Comparison of ENCODE assay signal across 10 mouse cellular contexts in the genomic region with DNA sequence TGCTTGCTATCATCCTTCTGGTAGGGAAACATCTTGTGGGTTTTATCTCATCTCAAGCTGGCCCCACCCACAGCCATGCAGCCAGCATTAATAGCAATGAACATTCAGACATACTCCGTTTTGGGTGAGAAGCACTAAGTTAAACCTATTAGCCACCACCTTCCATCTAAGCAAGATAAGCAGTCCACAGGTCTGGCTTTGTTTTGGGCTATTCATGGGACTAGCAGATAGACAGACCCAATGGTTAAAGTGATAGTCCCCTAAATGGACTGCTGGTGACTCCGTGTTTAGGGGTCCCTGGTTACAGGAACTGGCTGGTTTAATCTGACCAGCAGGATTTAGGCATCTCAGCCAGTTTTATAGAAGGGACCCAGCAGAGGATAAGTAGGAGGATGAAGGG. TPM values are rescaled to one million over a fixed set of nuclear protein-coding genes. Genes with fewer than 3 reads are reported as not detected.
DNase-seq lines count a peak whose midpoint lies in the region; ATAC-seq lines count a peak whose summit lies in the region.
"Had no signal": no experiment of that assay in that cellular context is flagged by ENCODE, and none has a peak within 500 bp of the region (broad histone marks: within the 10 kb centered on the region; RNA-seq: fewer than 3 reads in every experiment).

No protein-coding gene starts in this region.

- H3K4me3 ChIP-seq in neural tube, embryonic 11.5 days (ENCODE audit: low read depth, low read length), result peak overlapping the region; percentile 59
- peak overlapping the region; percentile 50; the same call in 1 of the 2 replicates for H3K4me3 ChIP-seq in hindbrain, embryonic 10.5 days
- peak overlapping the region; percentile 12; the same call in 1 of the 2 replicates for H3K4me3 ChIP-seq in midbrain, embryonic 11.5 days (ENCODE audit: low read depth, low read length)

- peak overlapping the region; percentile 64 for H3K4me2 ChIP-seq in neural tube, embryonic 11.5 days (ENCODE audit: low read depth)
- peak overlapping the region; percentile 42; the same call in 1 of the 2 replicates for H3K4me2 ChIP-seq in midbrain, embryonic 11.5 days

- intact Hi-C loops in heart, postnatal 36 days (cut with DNase I), result no loop called here

- peak overlapping the region; percentile 39 for H3K9ac ChIP-seq in neural tube, embryonic 11.5 days (ENCODE audit: low read length)
- H3K9ac ChIP-seq in midbrain, embryonic 11.5 days (ENCODE audit: low read length), result no peak overlapping the region

- H3K36me3 ChIP-seq in neural tube, embryonic 11.5 days (ENCODE audit: control insufficient read depth, insufficient read depth, low read length), result peaks cover 2% of the 10 kb centered on the region; the same call in 1 of the 2 replicates
- H3K36me3 ChIP-seq in hindbrain, embryonic 10.5 days, result peaks cover 3% of the 10 kb centered on the region; the same call in 1 of the 2 replicates
- no peaks in the 10 kb centered on the region for H3K36me3 ChIP-seq in midbrain, embryonic 11.5 days (ENCODE audit: control insufficient read depth, insufficient read depth, low read length)

- no peak for DNase-seq in neural tube, embryonic 11.5 days (ENCODE audit: low spot score)
- no peak for DNase-seq in neural tube, embryonic 10.5 days (ENCODE audit: extremely low spot score, low spot score)
- DNase-seq in hindbrain, embryonic 10.5 days (ENCODE audit: low spot score), result no peak
- DNase-seq in midbrain, embryonic 11.5 days (ENCODE audit: low spot score, missing footprints), result peak; percentile 86
- DNase-seq in heart, postnatal 36 days, result no peak
- no peak for DNase-seq in urinary bladder, postnatal 25 days (ENCODE audit: low spot score)
- no peak for DNase-seq in urinary bladder, adult 2 months (ENCODE audit: low spot score)
- DNase-seq: kidney, adult 2 months; lung, adult 18-20 months; thymus, postnatal 36 days had no signal

- ATAC-seq in neural tube, embryonic 11.5 days (ENCODE audit: insufficient read depth, low FRiP score, low TSS enrichment), result no peak
- no peak for ATAC-seq in midbrain, embryonic 11.5 days (ENCODE audit: low FRiP score)

- peak overlapping the region; percentile 10 for H3K27ac ChIP-seq in neural tube, embryonic 11.5 days (ENCODE audit: low read depth, low read length)
- no peak overlapping the region for H3K27ac ChIP-seq in hindbrain, embryonic 10.5 days
- H3K27ac ChIP-seq in midbrain, embryonic 11.5 days (ENCODE audit: low read depth, low read length), result no peak overlapping the region

- no peaks in the 10 kb centered on the region for H3K9me3 ChIP-seq in neural tube, embryonic 11.5 days (ENCODE audit: control insufficient read depth, low read length)
- no peaks in the 10 kb centered on the region for H3K9me3 ChIP-seq in hindbrain, embryonic 10.5 days
- H3K9me3 ChIP-seq in midbrain, embryonic 11.5 days (ENCODE audit: control insufficient read depth, low read length), result no peaks in the 10 kb centered on the region

- 9% methylated on average over 2 of the region's 2 CpGs for WGBS in neural tube, embryonic 11.5 days
- WGBS in hindbrain, embryonic 10.5 days, result 8% methylated on average over 2 of the region's 2 CpGs
- WGBS in midbrain, embryonic 11.5 days, result 3% methylated on average over 2 of the region's 2 CpGs

- H3K4me1 ChIP-seq in neural tube, embryonic 11.5 days (ENCODE audit: control insufficient read depth, insufficient read depth, low read length), result peaks cover 3% of the 10 kb centered on the region; the same call in 1 of the 2 replicates
- peaks cover 43% of the 10 kb centered on the region for H3K4me1 ChIP-seq in hindbrain, embryonic 10.5 days (replicated peaks)
- H3K4me1 ChIP-seq in midbrain, embryonic 11.5 days (ENCODE audit: control insufficient read depth, insufficient read depth, low read length), result peaks cover 20% of the 10 kb centered on the region; the same call in 1 of the 2 replicates

- H3K27me3 ChIP-seq in neural tube, embryonic 11.5 days (ENCODE audit: control insufficient read depth, insufficient read depth, low read length), result peaks cover 94% of the 10 kb centered on the region
- peaks cover 100% of the 10 kb centered on the region for H3K27me3 ChIP-seq in hindbrain, embryonic 10.5 days (ENCODE audit: insufficient read depth, poor library complexity, severe bottlenecking)
- peaks cover 98% of the 10 kb centered on the region for H3K27me3 ChIP-seq in midbrain, embryonic 11.5 days (ENCODE audit: control insufficient read depth, insufficient read depth, low read length)

RNA-seq across cellular contexts. Expression of a gene that starts 41.5 kb away (rescaled TPM):
- polyA plus RNA-seq in neural tube, embryonic 11.5 days (2014; fragmentation: Nextera tagmentation; extraction: Ambion mirVana), result 0.27 and 1.2 TPM in 2 replicates
- polyA plus RNA-seq in hindbrain, embryonic 10.5 days (2016; fragmentation: Nextera tagmentation; extraction: Ambion mirVana), result not detected in 2 replicates
- 0.15 TPM in 1 of 2 replicates, not detected in the other for polyA plus RNA-seq in midbrain, embryonic 11.5 days (2014; fragmentation: Nextera tagmentation; extraction: Ambion mirVana)
- not detected for total RNA-seq in heart, postnatal 36 days (2021)
- polyA plus RNA-seq in urinary bladder, adult 2 months (2012; rRNA removed), result 3.9 and 4.8 TPM in 2 replicates
